Mouse (Mus musculus): ENCODE measurements around the gene Cckar. TPM values are rescaled to one million over a fixed set of nuclear protein-coding genes. Genes with fewer than 3 reads are reported as not detected.

Gene Cckar
- total and polyA plus RNA-seq, 2 experiments from 2014 or later, result 0.05 TPM; not detected in 1

DNA sequence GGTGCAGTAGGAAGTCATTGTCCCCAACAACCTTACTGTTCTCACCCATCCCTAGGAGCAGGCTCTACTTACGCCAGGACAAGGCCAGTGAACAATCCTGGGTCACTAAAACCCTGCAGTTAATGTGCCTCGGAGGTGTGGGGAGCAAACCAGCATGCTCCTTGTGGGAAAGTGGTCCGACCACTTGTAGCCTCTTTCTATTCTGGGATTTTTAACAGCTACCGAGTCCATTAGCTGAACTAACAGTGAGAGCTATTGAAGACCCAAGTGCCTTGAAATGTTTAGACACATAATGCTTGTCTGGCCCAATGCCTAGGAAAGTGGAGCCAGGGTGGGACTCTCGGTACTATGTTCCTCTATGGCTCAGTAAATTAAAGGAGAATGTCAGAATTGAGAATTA, 9.0 kb upstream of the Cckar start:
- Histone ChIP-seq H3K4me2 (ENCODE audit: low read depth, low read length) (no peak overlapping the region), H3K9me3 (replicated peaks; ENCODE audit: control insufficient read depth, low read length) (no peaks in the 10 kb centered on the region), H3K36me3 (replicated peaks; ENCODE audit: control insufficient read depth, insufficient read depth, low read length) (no peaks in the 10 kb centered on the region), H3K9ac (replicated peaks; ENCODE audit: low read depth, low read length) (no peak overlapping the region), H3K27me3 (ENCODE audit: control insufficient read depth, insufficient read depth, low read length) (no peaks in the 10 kb centered on the region), H3K4me1 (ENCODE audit: control insufficient read depth, insufficient read depth) (no peaks in the 10 kb centered on the region), H3K4me3 (ENCODE audit: low read depth, low read length) (no peak overlapping the region), H3K27ac (ENCODE audit: low read depth) (no peak overlapping the region)
- 40% methylated on average over 5 of the region's 5 CpGs for WGBS
- ATAC-seq (ENCODE audit: insufficient read depth, low read depth) (no peak), DNase-seq (ENCODE audit: low spot score) (no peak)
- no peak for TF ChIP-seq CTCF (IDR thresholded peaks at IDR 0.05; ENCODE audit: low read depth)
- no peak for TF ChIP-seq EP300 (IDR thresholded peaks at IDR 0.05; ENCODE audit: low read depth)

GRCm38 (mm10) chr5:53711277-53711676, 3.8 kb upstream of the Cckar start:
- Histone ChIP-seq H3K36me3 (replicated peaks; ENCODE audit: control insufficient read depth, insufficient read depth, low read length) (no peaks in the 10 kb centered on the region), H3K27me3 (ENCODE audit: control insufficient read depth, insufficient read depth, low read length) (no peaks in the 10 kb centered on the region), H3K9ac (replicated peaks; ENCODE audit: low read depth, low read length) (no peak overlapping the region), H3K9me3 (replicated peaks; ENCODE audit: control insufficient read depth, low read length) (no peaks in the 10 kb centered on the region), H3K4me1 (ENCODE audit: control insufficient read depth, insufficient read depth) (no peaks in the 10 kb centered on the region), H3K4me2 (ENCODE audit: low read depth, low read length) (no peak overlapping the region), H3K27ac (ENCODE audit: low read depth) (no peak overlapping the region), H3K4me3 (ENCODE audit: low read depth, low read length) (no peak overlapping the region)
- DNase-seq (ENCODE audit: low spot score) (no peak), ATAC-seq (ENCODE audit: insufficient read depth, low read depth) (no peak)
- WGBS, result 57% methylated on average over 9 of the region's 9 CpGs
- TF ChIP-seq EP300 (IDR thresholded peaks at IDR 0.05; ENCODE audit: low read depth), result no peak
- TF ChIP-seq CTCF (IDR thresholded peaks at IDR 0.05; ENCODE audit: low read depth), result no peak

GRCm38 (mm10) chr5:53708191-53708590, 686 bp upstream of the Cckar start:
- ATAC-seq (ENCODE audit: insufficient read depth, low read depth) (no peak), DNase-seq (ENCODE audit: low spot score) (no peak)
- H3K9ac ChIP-seq (replicated peaks; ENCODE audit: low read depth, low read length), result no peak overlapping the region
- WGBS, result 76% methylated on average over 4 of the region's 4 CpGs
- no peaks in the 10 kb centered on the region for H3K9me3 ChIP-seq (replicated peaks; ENCODE audit: control insufficient read depth, low read length)
- no peak overlapping the region for H3K4me3 ChIP-seq (ENCODE audit: low read depth, low read length)
- TF ChIP-seq EP300 (IDR thresholded peaks at IDR 0.05; ENCODE audit: low read depth), result no peak
- no peak for TF ChIP-seq CTCF (IDR thresholded peaks at IDR 0.05; ENCODE audit: low read depth)
- H3K27ac ChIP-seq (ENCODE audit: low read depth), result no peak overlapping the region
- no peaks in the 10 kb centered on the region for H3K27me3 ChIP-seq (ENCODE audit: control insufficient read depth, insufficient read depth, low read length)
- H3K4me1 ChIP-seq (ENCODE audit: control insufficient read depth, insufficient read depth), result no peaks in the 10 kb centered on the region
- no peak overlapping the region for H3K4me2 ChIP-seq (ENCODE audit: low read depth, low read length)
- H3K36me3 ChIP-seq (replicated peaks; ENCODE audit: control insufficient read depth, insufficient read depth, low read length), result no peaks in the 10 kb centered on the region

DNA sequence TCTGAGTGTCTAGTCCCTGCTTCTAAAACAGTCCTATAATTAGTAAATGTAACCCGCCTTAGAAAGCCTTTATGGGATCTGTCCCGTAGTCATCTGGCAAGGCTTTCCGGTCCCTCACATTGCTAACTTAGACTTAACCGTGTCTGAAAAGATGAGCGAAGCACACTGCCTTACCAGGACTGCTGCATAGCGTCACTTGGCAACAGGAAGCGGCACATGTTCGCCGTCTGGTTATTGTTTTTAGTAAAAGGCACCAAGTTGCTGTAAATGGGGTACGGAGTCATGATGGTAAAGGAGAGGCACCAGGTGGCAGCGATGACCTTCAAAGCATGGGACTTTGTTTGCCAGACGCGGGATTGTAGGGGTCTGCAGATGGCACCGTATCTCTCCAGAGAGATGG, 4.8 kb downstream of the Cckar start:
- no peak overlapping the region for H3K4me2 ChIP-seq (ENCODE audit: low read depth, low read length)
- ATAC-seq (ENCODE audit: insufficient read depth, low read depth) (no peak), DNase-seq (ENCODE audit: low spot score) (no peak)
- H3K36me3 ChIP-seq (replicated peaks; ENCODE audit: control insufficient read depth, insufficient read depth, low read length), result no peaks in the 10 kb centered on the region
- WGBS, result 77% methylated on average over 14 of the region's 14 CpGs
- H3K27ac ChIP-seq (ENCODE audit: low read depth), result no peak overlapping the region
- H3K9ac ChIP-seq (replicated peaks; ENCODE audit: low read depth, low read length), result no peak overlapping the region
- H3K27me3 ChIP-seq (ENCODE audit: control insufficient read depth, insufficient read depth, low read length), result no peaks in the 10 kb centered on the region
- no peaks in the 10 kb centered on the region for H3K4me1 ChIP-seq (ENCODE audit: control insufficient read depth, insufficient read depth)
- no peak for TF ChIP-seq EP300 (IDR thresholded peaks at IDR 0.05; ENCODE audit: low read depth)
- TF ChIP-seq CTCF (IDR thresholded peaks at IDR 0.05; ENCODE audit: low read depth), result no peak
- H3K9me3 ChIP-seq (replicated peaks; ENCODE audit: control insufficient read depth, low read length), result no peaks in the 10 kb centered on the region
- H3K4me3 ChIP-seq (ENCODE audit: low read depth, low read length), result no peak overlapping the region

GRCm38 (mm10) chr5:53697794-53698193, 9.7 kb downstream of the Cckar start:
- Histone ChIP-seq H3K9ac (replicated peaks; ENCODE audit: low read depth, low read length) (no peak overlapping the region), H3K27ac (ENCODE audit: low read depth) (no peak overlapping the region), H3K4me1 (ENCODE audit: control insufficient read depth, insufficient read depth) (no peaks in the 10 kb centered on the region), H3K36me3 (replicated peaks; ENCODE audit: control insufficient read depth, insufficient read depth, low read length) (no peaks in the 10 kb centered on the region), H3K27me3 (ENCODE audit: control insufficient read depth, insufficient read depth, low read length) (no peaks in the 10 kb centered on the region), H3K4me3 (ENCODE audit: low read depth, low read length) (no peak overlapping the region), H3K4me2 (ENCODE audit: low read depth, low read length) (no peak overlapping the region), H3K9me3 (replicated peaks; ENCODE audit: control insufficient read depth, low read length) (0 out of 2 replicates have a peak, but pooled peaks cover 2% of the 10 kb centered on the region)
- TF ChIP-seq CTCF (IDR thresholded peaks at IDR 0.05; ENCODE audit: low read depth) (no peak), EP300 (IDR thresholded peaks at IDR 0.05; ENCODE audit: low read depth) (no peak)
- no peak for ATAC-seq (ENCODE audit: insufficient read depth, low read depth)
- 66% methylated on average over 9 of the region's 9 CpGs for WGBS
- DNase-seq (ENCODE audit: low spot score), result no peak

DNA sequence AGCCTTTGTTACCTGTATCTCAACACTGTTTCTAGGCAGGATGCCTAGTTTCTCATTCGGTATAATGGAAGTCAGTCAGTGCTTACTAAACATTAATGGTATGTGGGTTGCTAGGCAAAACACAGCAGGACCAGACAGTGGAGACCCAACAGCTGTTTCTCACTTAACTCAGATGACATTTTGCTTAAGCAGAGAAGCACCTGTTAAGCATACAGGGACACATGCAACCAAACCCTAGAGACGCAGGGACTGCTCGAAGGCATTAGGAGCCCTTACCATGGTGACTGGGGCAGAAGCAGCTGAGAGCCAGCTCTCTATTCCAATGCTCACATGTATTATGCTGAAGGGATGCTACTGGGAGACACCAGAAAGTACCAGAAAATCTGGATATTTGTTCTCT, 10.8 kb downstream of the Cckar start:
- no peak overlapping the region for H3K4me3 ChIP-seq (ENCODE audit: low read depth, low read length)
- 0 out of 2 replicates have a peak, but pooled peaks cover 6% of the 10 kb centered on the region for H3K9me3 ChIP-seq (replicated peaks; ENCODE audit: control insufficient read depth, low read length)
- no peak overlapping the region for H3K27ac ChIP-seq (ENCODE audit: low read depth)
- WGBS, result 55% methylated on average over 3 of the region's 3 CpGs
- no peak for TF ChIP-seq CTCF (IDR thresholded peaks at IDR 0.05; ENCODE audit: low read depth)
- no peak for TF ChIP-seq EP300 (IDR thresholded peaks at IDR 0.05; ENCODE audit: low read depth)
- no peaks in the 10 kb centered on the region for H3K36me3 ChIP-seq (replicated peaks; ENCODE audit: control insufficient read depth, insufficient read depth, low read length)
- ATAC-seq (ENCODE audit: insufficient read depth, low read depth) (no peak), DNase-seq (ENCODE audit: low spot score) (no peak)
- no peak overlapping the region for H3K4me2 ChIP-seq (ENCODE audit: low read depth, low read length)
- H3K4me1 ChIP-seq (ENCODE audit: control insufficient read depth, insufficient read depth), result no peaks in the 10 kb centered on the region
- H3K9ac ChIP-seq (replicated peaks; ENCODE audit: low read depth, low read length), result no peak overlapping the region
- no peaks in the 10 kb centered on the region for H3K27me3 ChIP-seq (ENCODE audit: control insufficient read depth, insufficient read depth, low read length)

Data from heart, postnatal 0 days (tissue).